Mouse (Mus musculus): ENCODE data around the gene Eif3c.
A peak's percentile ranks its signal among the peaks of the same experiment; 100 is the strongest.

- TF ChIP-seq ZC3H11A (IDR thresholded peaks at IDR 0.05; ENCODE audit: borderline replicate concordance, low read depth, low read length), result peak; percentile 15; the same call in 1 of the 2 replicates
- TF ChIP-seq HCFC1 (IDR thresholded peaks at IDR 0.05; ENCODE audit: borderline replicate concordance, insufficient read depth, low read length), result no peak
- TF ChIP-seq MAFK (IDR thresholded peaks at IDR 0.05; ENCODE audit: insufficient read depth, low read depth, low read length), result no peak
- TF ChIP-seq CHD2 (IDR thresholded peaks at IDR 0.05; ENCODE audit: low read depth, low read length), result no peak
- TF ChIP-seq ZNF384 (IDR thresholded peaks at IDR 0.05; ENCODE audit: low read depth, low read length), result no peak
Observed at GRCm38 (mm10) chr7:126537820-126538585, 28.2 kb downstream of the Eif3c start.
